Mouse (Mus musculus) intestine, embryonic 16.5 days (tissue): Measurements from ENCODE around the gene Prkca. TPM values are rescaled to one million over a fixed set of nuclear protein-coding genes. Genes with fewer than 3 reads are reported as not detected.

Experiments used
- ATAC-seq: fragments of 200-750 bp; cut with Nextera tagmentation; 2 replicates; pipeline ENCODE4 v1.8.0; 2017; ENCODE audit warnings: moderate TSS enrichment, moderate library complexity
- H3K27ac ChIP-seq: fragments of 300-500 bp; sonication (generic); 2 replicates; pipeline ENCODE4 v1.5.1; 2014; ENCODE audit warnings: mild to moderate bottlenecking, low read length
- H3K27me3 ChIP-seq: fragments of 300-500 bp; sonication (generic); replicated peaks from 2 replicates; pipeline ENCODE4 v1.6.1; 2014; ENCODE audit warnings: low read length, control low read depth, mixed read lengths; ENCODE audit not compliant: control insufficient read depth, insufficient read depth
- H3K36me3 ChIP-seq: fragments of 300-500 bp; sonication (generic); 2 replicates; pipeline ENCODE4 v1.6.1; 2014; ENCODE audit warnings: low read length, control low read depth; ENCODE audit not compliant: control insufficient read depth, insufficient read depth
- H3K4me1 ChIP-seq: fragments of 300-500 bp; sonication (generic); 2 replicates; pipeline ENCODE4 v1.6.1; 2014; ENCODE audit warnings: low read length, control low read depth, mixed read lengths; ENCODE audit not compliant: control insufficient read depth, insufficient read depth
- H3K4me2 ChIP-seq: fragments of 300-500 bp; sonication (generic); 2 replicates; pipeline ENCODE4 v1.6.1; 2014; ENCODE audit warnings: low read depth, low read length, control low read depth
- H3K4me3 ChIP-seq: fragments of 300-500 bp; sonication (generic); 2 replicates; pipeline ENCODE4 v1.5.1; 2014; ENCODE audit warnings: mild to moderate bottlenecking, low read length
- H3K9ac ChIP-seq: fragments of 300-500 bp; sonication (generic); 2 replicates; pipeline ENCODE4 v1.6.1; 2014; ENCODE audit warnings: low read depth, low read length
- H3K9me3 ChIP-seq: fragments of 300-500 bp; sonication (generic); 2 replicates; pipeline ENCODE4 v1.6.1; 2016; ENCODE audit warnings: low read length, control low read depth; ENCODE audit not compliant: control insufficient read depth
- WGBS: fragments of 180-500 bp; shearing (Covaris S2); extraction: QIAGEN DNeasy Blood & Tissue Kit; methylation state at CpG from one replicate; pipeline ENCODE4 v1.1.7; 2014; 5-methylcytosine and 5-hydroxymethylcytosine counted together
- polyA plus RNA-seq: library from polyadenylated mRNA; unstranded; fragments of >200 nt; fragmentation: Nextera tagmentation; extraction: Ambion mirVana; gene quantifications from 2 replicates; pipeline ENCODE4 v1.2.1, GENCODE M21; 2015

Prkca gene
- polyA plus RNA-seq, 1 experiment from 2014 or later, result 20.3 TPM

- Histone ChIP-seq H3K27me3 (no peaks in the 10 kb centered on the region), H3K36me3 (0 out of 2 replicates have a peak, but pooled peaks cover 2% of the 10 kb centered on the region), H3K4me1 (no peaks in the 10 kb centered on the region), H3K9me3 (no peaks in the 10 kb centered on the region), H3K27ac (no peak overlapping the region), H3K4me2 (no peak overlapping the region), H3K9ac (no peak overlapping the region), H3K4me3 (no peak overlapping the region)
- no peak for ATAC-seq
- 81% methylated on average over 12 of the region's 12 CpGs for WGBS
Measured at GRCm38 (mm10) chr11:107983883-107984282, 359.8 kb downstream of the Prkca start.

GRCm38 (mm10) chr11:107983224-107983623 is 360.5 kb downstream of the Prkca start:
- H3K36me3 ChIP-seq, result 0 out of 2 replicates have a peak, but pooled peaks cover 2% of the 10 kb centered on the region
- H3K4me3 ChIP-seq, result no peak overlapping the region
- H3K4me1 ChIP-seq, result no peaks in the 10 kb centered on the region
- no peak overlapping the region for H3K9ac ChIP-seq
- WGBS, result 70% methylated on average over 5 of the region's 5 CpGs
- no peak overlapping the region for H3K4me2 ChIP-seq
- no peaks in the 10 kb centered on the region for H3K27me3 ChIP-seq
- H3K9me3 ChIP-seq, result no peaks in the 10 kb centered on the region
- ATAC-seq, result no peak
- H3K27ac ChIP-seq, result no peak overlapping the region

- Histone ChIP-seq H3K4me1 (no peaks in the 10 kb centered on the region), H3K4me2 (no peak overlapping the region), H3K4me3 (no peak overlapping the region), H3K36me3 (peaks cover 6% of the 10 kb centered on the region; the same call in 1 of the 2 replicates), H3K9ac (no peak overlapping the region), H3K9me3 (no peaks in the 10 kb centered on the region), H3K27ac (no peak overlapping the region), H3K27me3 (no peaks in the 10 kb centered on the region)
- ATAC-seq, result 0 out of 2 replicates have a peak, but pooled peaks have one; percentile 46
- 30% methylated on average over 16 of the region's 16 CpGs for WGBS
Measured at GRCm38 (mm10) chr11:107982225-107982896, 361.4 kb downstream of the Prkca start.

DNA sequence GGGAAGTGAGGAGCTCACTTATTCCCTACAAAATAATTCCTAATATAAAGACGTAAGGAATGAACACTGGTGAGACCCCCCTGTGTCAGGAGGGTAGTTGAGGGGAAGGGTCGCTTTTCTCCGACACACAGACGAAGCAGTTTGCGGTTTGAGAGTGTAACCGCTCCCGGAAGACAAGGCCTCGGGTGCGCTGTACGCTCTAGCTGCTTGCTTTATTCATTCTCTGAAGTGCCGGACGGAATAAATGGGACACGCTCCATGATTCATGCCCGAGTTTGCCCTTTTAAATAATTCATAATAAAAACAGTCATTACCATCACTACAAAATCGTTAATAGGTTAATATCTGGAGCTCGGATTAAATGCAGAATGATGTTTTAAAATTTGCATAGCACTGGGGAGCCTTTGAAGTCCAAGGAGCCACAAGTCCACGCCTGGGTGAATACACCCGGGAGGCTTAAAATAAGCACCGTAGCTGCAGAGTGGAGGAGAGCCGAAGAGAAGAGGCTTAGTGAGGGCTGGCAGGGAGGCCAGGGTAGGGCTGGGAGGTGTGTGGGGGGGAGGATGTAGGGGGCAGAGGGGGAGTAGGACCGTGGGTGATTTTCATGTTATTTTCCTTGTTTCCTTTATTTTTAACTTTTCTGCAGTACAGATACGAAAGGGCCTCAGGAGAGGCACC is 364.1 kb downstream of the Prkca start:
- H3K27me3 ChIP-seq, result no peaks in the 10 kb centered on the region
- H3K9ac ChIP-seq, result no peak overlapping the region
- peaks cover 13% of the 10 kb centered on the region; the same call in 1 of the 2 replicates for H3K36me3 ChIP-seq
- no peaks in the 10 kb centered on the region for H3K4me1 ChIP-seq
- 72% methylated on average over 22 of the region's 22 CpGs for WGBS
- H3K27ac ChIP-seq, result no peak overlapping the region
- no peak overlapping the region for H3K4me2 ChIP-seq
- ATAC-seq, result no peak
- H3K4me3 ChIP-seq, result no peak overlapping the region
- H3K9me3 ChIP-seq, result no peaks in the 10 kb centered on the region

DNA sequence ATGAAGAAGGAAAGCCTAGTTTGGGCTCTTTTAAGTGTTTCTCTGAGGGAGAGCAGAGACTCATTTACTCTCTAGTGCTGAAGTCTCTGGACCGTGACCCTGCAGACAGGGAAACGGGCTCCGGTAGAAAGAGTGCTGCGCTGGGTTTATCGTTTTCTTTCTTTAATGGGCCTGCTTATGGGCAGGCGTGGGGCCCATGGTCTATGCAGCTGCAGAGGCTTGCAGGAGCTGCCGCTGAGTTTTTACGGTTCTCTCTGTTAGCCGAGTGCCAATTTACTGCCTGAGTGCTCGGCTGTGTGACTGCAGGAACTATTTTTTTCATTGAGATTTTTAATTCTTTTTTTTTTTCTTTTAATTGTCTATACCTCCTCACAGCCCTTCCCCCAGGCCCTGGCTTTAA is 373.8 kb downstream of the Prkca start:
- Histone ChIP-seq H3K27me3 (no peaks in the 10 kb centered on the region), H3K4me2 (no peak overlapping the region), H3K27ac (no peak overlapping the region), H3K9me3 (no peaks in the 10 kb centered on the region), H3K4me3 (no peak overlapping the region), H3K36me3 (no peaks in the 10 kb centered on the region), H3K9ac (no peak overlapping the region), H3K4me1 (no peaks in the 10 kb centered on the region)
- 64% methylated on average over 10 of the region's 10 CpGs for WGBS
- ATAC-seq, result no peak

DNA sequence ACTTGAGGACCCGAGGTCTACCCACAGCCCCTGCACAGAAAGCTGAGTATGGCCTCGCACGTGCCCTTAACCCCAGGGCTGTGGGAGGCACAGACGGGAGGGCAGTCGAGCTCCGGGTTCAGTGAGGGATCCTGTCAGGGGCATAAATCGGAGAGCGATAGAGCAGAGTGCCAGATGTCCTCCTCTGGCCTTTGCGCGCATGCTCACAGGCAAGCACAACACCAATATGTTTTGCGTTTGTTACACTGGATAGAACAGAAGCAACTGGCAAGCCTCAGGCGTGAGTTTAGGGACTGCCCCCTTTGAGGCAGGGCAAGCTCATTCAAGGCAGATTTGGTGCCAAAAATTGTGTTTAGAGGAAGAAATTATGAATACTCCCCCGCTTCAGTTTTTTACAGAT is 375.6 kb downstream of the Prkca start:
- H3K27me3 ChIP-seq, result no peaks in the 10 kb centered on the region
- no peak overlapping the region for H3K4me3 ChIP-seq
- H3K9me3 ChIP-seq, result no peaks in the 10 kb centered on the region
- 0 out of 2 replicates have a peak overlapping the region, but pooled peaks have one; percentile 6 for H3K9ac ChIP-seq
- WGBS, result 46% methylated on average over 13 of the region's 13 CpGs
- H3K36me3 ChIP-seq, result no peaks in the 10 kb centered on the region
- H3K4me1 ChIP-seq, result no peaks in the 10 kb centered on the region
- no peak overlapping the region for H3K4me2 ChIP-seq
- ATAC-seq, result no peak
- no peak overlapping the region for H3K27ac ChIP-seq

DNA sequence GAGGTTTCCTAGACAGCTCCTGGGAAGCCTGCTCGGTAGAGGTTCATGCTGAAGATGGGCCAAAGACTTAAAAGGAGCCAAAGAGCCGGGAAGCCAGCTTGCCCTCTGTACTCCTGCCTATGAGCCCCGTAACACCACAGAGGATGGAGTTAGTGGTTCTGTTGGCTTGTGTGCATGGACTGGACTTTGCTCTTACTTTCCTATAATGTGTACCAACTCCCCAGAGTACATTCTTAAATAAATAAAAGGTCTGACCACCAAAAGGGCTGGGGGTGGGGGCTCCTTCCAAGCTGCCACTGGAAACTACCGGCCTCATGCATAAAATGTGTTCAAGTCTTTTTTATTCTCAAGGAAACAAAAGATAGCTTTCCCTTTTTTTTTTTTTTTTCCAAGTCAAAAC is 377.5 kb downstream of the Prkca start:
- Histone ChIP-seq H3K27me3 (no peaks in the 10 kb centered on the region), H3K36me3 (no peaks in the 10 kb centered on the region), H3K4me2 (no peak overlapping the region), H3K4me3 (no peak overlapping the region), H3K4me1 (no peaks in the 10 kb centered on the region), H3K27ac (no peak overlapping the region), H3K9ac (no peak overlapping the region), H3K9me3 (no peaks in the 10 kb centered on the region)
- WGBS, result 70% methylated on average over 4 of the region's 4 CpGs
- no peak for ATAC-seq

DNA sequence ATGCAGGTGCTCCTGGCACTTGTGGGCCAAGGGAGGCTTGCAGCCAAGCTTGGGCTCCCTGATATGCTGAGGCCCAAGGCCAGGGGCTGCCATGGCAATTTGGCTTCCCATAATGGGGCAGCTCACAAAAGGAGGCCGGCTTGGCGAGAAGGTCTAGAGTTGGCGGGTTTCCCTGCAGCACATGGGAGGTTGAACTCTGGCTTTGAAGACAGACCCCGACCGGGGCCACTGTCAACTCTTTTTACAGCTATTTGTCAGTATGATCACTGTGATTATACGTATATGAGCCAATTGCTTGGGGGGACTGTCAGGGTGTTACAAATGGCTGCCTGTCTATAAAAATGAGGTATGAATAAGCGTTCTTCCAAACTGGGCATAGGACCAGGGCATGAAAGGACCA is 378.3 kb downstream of the Prkca start:
- WGBS, result 87% methylated on average over 7 of the region's 7 CpGs
- ATAC-seq, result no peak
- Histone ChIP-seq H3K4me2 (no peak overlapping the region), H3K9ac (no peak overlapping the region), H3K4me3 (no peak overlapping the region), H3K27ac (no peak overlapping the region), H3K4me1 (no peaks in the 10 kb centered on the region), H3K36me3 (peaks cover 5% of the 10 kb centered on the region), H3K27me3 (no peaks in the 10 kb centered on the region), H3K9me3 (no peaks in the 10 kb centered on the region)

- no peak overlapping the region for H3K27ac ChIP-seq
- 0 out of 2 replicates have a peak, but pooled peaks cover 3% of the 10 kb centered on the region for H3K9me3 ChIP-seq
- peaks cover 6% of the 10 kb centered on the region for H3K36me3 ChIP-seq
- no peak overlapping the region for H3K9ac ChIP-seq
- no peak for ATAC-seq
- H3K4me2 ChIP-seq, result no peak overlapping the region
- no peak overlapping the region for H3K4me3 ChIP-seq
- no peaks in the 10 kb centered on the region for H3K4me1 ChIP-seq
- 81% methylated on average over 13 of the region's 13 CpGs for WGBS
- no peaks in the 10 kb centered on the region for H3K27me3 ChIP-seq
Measured at GRCm38 (mm10) chr11:107957566-107958350, 386.0 kb downstream of the Prkca start.
